Mouse (Mus musculus): ENCODE results near the gene Slc30a2. TPM values are rescaled to one million over a fixed set of nuclear protein-coding genes. Genes with fewer than 3 reads are reported as not detected.
"Not testable (repeated sequence)": the region's sequence is repeated elsewhere in the genome, so short reads cannot be mapped to it uniquely, and the experiment has no call there.

Slc30a2 gene
- polyA plus RNA-seq, 1 experiment from 2014 or later = 0.05 TPM

GRCm38 (mm10) chr4:134324655-134325054 lies 18.3 kb upstream of the Slc30a2 start:
- Histone ChIP-seq H3K36me3 (no peaks in the 10 kb centered on the region), H3K4me1 (no peaks in the 10 kb centered on the region), H3K27me3 (no peaks in the 10 kb centered on the region), H3K4me3 (no peak overlapping the region), H3K4me2 (replicated peaks) (no peak overlapping the region), H3K27ac (no peak overlapping the region), H3K9me3 (no peaks in the 10 kb centered on the region), H3K9ac (no peak overlapping the region)
- no peak for ATAC-seq (ENCODE audit: insufficient number of reproducible peaks, insufficient read depth, low FRiP score, low TSS enrichment)
- WGBS = 74% methylated on average over 5 of the region's 5 CpGs

- Histone ChIP-seq H3K36me3 (no peaks in the 10 kb centered on the region), H3K4me2 (replicated peaks) (no peak overlapping the region), H3K9me3 (no peaks in the 10 kb centered on the region), H3K4me3 (no peak overlapping the region), H3K9ac (no peak overlapping the region), H3K27ac (no peak overlapping the region), H3K27me3 (no peaks in the 10 kb centered on the region), H3K4me1 (no peaks in the 10 kb centered on the region)
- WGBS = 56% methylated on average over 5 of the region's 5 CpGs
- ATAC-seq (ENCODE audit: insufficient number of reproducible peaks, insufficient read depth, low FRiP score, low TSS enrichment) = no peak
Observed at GRCm38 (mm10) chr4:134326859-134327530, 16.0 kb upstream of the Slc30a2 start.

- Histone ChIP-seq H3K36me3 (no peaks in the 10 kb centered on the region), H3K4me2 (replicated peaks) (no peak overlapping the region), H3K9ac (no peak overlapping the region), H3K27ac (no peak overlapping the region), H3K9me3 (no peaks in the 10 kb centered on the region), H3K27me3 (no peaks in the 10 kb centered on the region), H3K4me3 (no peak overlapping the region), H3K4me1 (no peaks in the 10 kb centered on the region)
- ATAC-seq (ENCODE audit: insufficient number of reproducible peaks, insufficient read depth, low FRiP score, low TSS enrichment) = no peak
- 53% methylated on average over 8 of the region's 8 CpGs for WGBS
Observed at GRCm38 (mm10) chr4:134328151-134328550, 14.8 kb upstream of the Slc30a2 start.

GRCm38 (mm10) chr4:134328832-134329231 lies 14.1 kb upstream of the Slc30a2 start:
- no peak overlapping the region for H3K9ac ChIP-seq
- no peak for ATAC-seq (ENCODE audit: insufficient number of reproducible peaks, insufficient read depth, low FRiP score, low TSS enrichment)
- no peak overlapping the region for H3K27ac ChIP-seq
- H3K4me2 ChIP-seq (replicated peaks) = no peak overlapping the region
- no peak overlapping the region for H3K4me3 ChIP-seq
- WGBS = 88% methylated on average over 8 of the region's 8 CpGs
- no peaks in the 10 kb centered on the region for H3K36me3 ChIP-seq
- no peaks in the 10 kb centered on the region for H3K4me1 ChIP-seq
- no peaks in the 10 kb centered on the region for H3K27me3 ChIP-seq
- H3K9me3 ChIP-seq = no peaks in the 10 kb centered on the region

GRCm38 (mm10) chr4:134330281-134330680 lies 12.7 kb upstream of the Slc30a2 start:
- no peak overlapping the region for H3K4me3 ChIP-seq
- H3K4me1 ChIP-seq = no peaks in the 10 kb centered on the region
- no peak overlapping the region for H3K9ac ChIP-seq
- no peaks in the 10 kb centered on the region for H3K9me3 ChIP-seq
- no peaks in the 10 kb centered on the region for H3K27me3 ChIP-seq
- no peak overlapping the region for H3K4me2 ChIP-seq (replicated peaks)
- H3K36me3 ChIP-seq = no peaks in the 10 kb centered on the region
- H3K27ac ChIP-seq = no peak overlapping the region
- no peak for ATAC-seq (ENCODE audit: insufficient number of reproducible peaks, insufficient read depth, low FRiP score, low TSS enrichment)
- WGBS = 71% methylated on average over 5 of the region's 5 CpGs

GRCm38 (mm10) chr4:134341231-134341630 lies 1.8 kb upstream of the Slc30a2 start:
- 55% methylated on average over 6 of the region's 6 CpGs for whole genome bisulfite sequencing
- Histone ChIP-seq H3K4me1 (peaks cover 15% of the 10 kb centered on the region), H3K27me3 (peaks cover 47% of the 10 kb centered on the region)
- not testable (repeated sequence) for H3K4me2 ChIP-seq (replicated peaks); ATAC-seq (ENCODE audit: insufficient number of reproducible peaks, insufficient read depth, low FRiP score, low TSS enrichment); H3K36me3 ChIP-seq; H3K9me3 ChIP-seq; H3K9ac ChIP-seq; H3K27ac ChIP-seq; H3K4me3 ChIP-seq

- Histone ChIP-seq H3K4me2 (replicated peaks) (no peak overlapping the region), H3K27me3 (peaks cover 47% of the 10 kb centered on the region), H3K27ac (no peak overlapping the region), H3K9ac (no peak overlapping the region), H3K4me3 (no peak overlapping the region), H3K36me3 (no peaks in the 10 kb centered on the region), H3K9me3 (no peaks in the 10 kb centered on the region), H3K4me1 (peaks cover 15% of the 10 kb centered on the region)
- WGBS = 23% methylated on average over 11 of the region's 11 CpGs
- no peak for ATAC-seq (ENCODE audit: insufficient number of reproducible peaks, insufficient read depth, low FRiP score, low TSS enrichment)
Observed at GRCm38 (mm10) chr4:134342213-134342779, 685 bp upstream of the Slc30a2 start.

GRCm38 (mm10) chr4:134344620-134345019 lies 1.6 kb downstream of the Slc30a2 start:
- ATAC-seq (ENCODE audit: insufficient number of reproducible peaks, insufficient read depth, low FRiP score, low TSS enrichment) = no peak
- H3K4me1 ChIP-seq = peaks cover 15% of the 10 kb centered on the region

GRCm38 (mm10) chr4:134345802-134346201 lies 2.8 kb downstream of the Slc30a2 start:
- Histone ChIP-seq H3K9ac (no peak overlapping the region), H3K9me3 (no peaks in the 10 kb centered on the region), H3K36me3 (no peaks in the 10 kb centered on the region), H3K27me3 (peaks cover 47% of the 10 kb centered on the region), H3K27ac (no peak overlapping the region), H3K4me1 (peaks cover 15% of the 10 kb centered on the region), H3K4me3 (no peak overlapping the region), H3K4me2 (replicated peaks) (no peak overlapping the region)
- ATAC-seq (ENCODE audit: insufficient number of reproducible peaks, insufficient read depth, low FRiP score, low TSS enrichment) = no peak
- 91% methylated on average over 15 of the region's 15 CpGs for WGBS

More at GRCm38 (mm10) chr4:134344620-134345019, 1.6 kb downstream of the Slc30a2 start:
- 35% methylated on average over 3 of the region's 3 CpGs for WGBS
- H3K9ac ChIP-seq = no peak overlapping the region
- no peaks in the 10 kb centered on the region for H3K36me3 ChIP-seq
- no peak overlapping the region for H3K4me3 ChIP-seq
- H3K9me3 ChIP-seq = no peaks in the 10 kb centered on the region
- no peak overlapping the region for H3K27ac ChIP-seq
- no peak overlapping the region for H3K4me2 ChIP-seq (replicated peaks)
- peaks cover 47% of the 10 kb centered on the region for H3K27me3 ChIP-seq

- ATAC-seq (ENCODE audit: insufficient number of reproducible peaks, insufficient read depth, low FRiP score, low TSS enrichment) = no peak
- Histone ChIP-seq H3K9me3 (no peaks in the 10 kb centered on the region), H3K4me3 (no peak overlapping the region), H3K27ac (no peak overlapping the region), H3K4me1 (peaks cover 19% of the 10 kb centered on the region), H3K36me3 (no peaks in the 10 kb centered on the region), H3K27me3 (peaks cover 25% of the 10 kb centered on the region), H3K4me2 (replicated peaks) (no peak overlapping the region), H3K9ac (no peak overlapping the region)
- 77% methylated on average over 11 of the region's 11 CpGs for WGBS
Observed at GRCm38 (mm10) chr4:134348078-134348477, 5.1 kb downstream of the Slc30a2 start.

- Histone ChIP-seq H3K4me1 (peaks cover 14% of the 10 kb centered on the region), H3K4me2 (replicated peaks) (no peak overlapping the region), H3K36me3 (no peaks in the 10 kb centered on the region), H3K27ac (no peak overlapping the region), H3K4me3 (no peak overlapping the region), H3K27me3 (peaks cover 20% of the 10 kb centered on the region), H3K9me3 (no peaks in the 10 kb centered on the region), H3K9ac (no peak overlapping the region)
- no peak for ATAC-seq (ENCODE audit: insufficient number of reproducible peaks, insufficient read depth, low FRiP score, low TSS enrichment)
- WGBS = 80% methylated on average over 5 of the region's 5 CpGs
Observed at GRCm38 (mm10) chr4:134348545-134348944, 5.6 kb downstream of the Slc30a2 start.

GRCm38 (mm10) chr4:134349829-134350228 lies 6.8 kb downstream of the Slc30a2 start:
- Histone ChIP-seq H3K36me3 (no peaks in the 10 kb centered on the region), H3K9me3 (no peaks in the 10 kb centered on the region), H3K4me2 (replicated peaks) (no peak overlapping the region), H3K27me3 (peaks cover 9% of the 10 kb centered on the region), H3K4me1 (peaks cover 9% of the 10 kb centered on the region; the same call in 1 of the 2 replicates), H3K27ac (no peak overlapping the region), H3K9ac (no peak overlapping the region), H3K4me3 (no peak overlapping the region)
- ATAC-seq (ENCODE audit: insufficient number of reproducible peaks, insufficient read depth, low FRiP score, low TSS enrichment) = no peak
- WGBS = 88% methylated on average over 7 of the region's 7 CpGs

All from embryonic facial prominence, embryonic 12.5 days (tissue).